Mouse (Mus musculus): ENCODE measurements around the gene Art5. TPM values are rescaled to one million over a fixed set of nuclear protein-coding genes. Genes with fewer than 3 reads are reported as not detected.
A peak's percentile ranks its signal among the peaks of the same experiment; 100 is the strongest.
"Not testable (repeated sequence)": the region's sequence is repeated elsewhere in the genome, so short reads cannot be mapped to it uniquely, and the experiment has no call there.

Gene Art5
- polyA plus RNA-seq, 1 experiment from 2014 or later, result 0.71 TPM

- H3K36me3 ChIP-seq (ENCODE audit: control insufficient read depth, insufficient read depth), result no peaks in the 10 kb centered on the region
- H3K4me3 ChIP-seq (replicated peaks; ENCODE audit: low read length), result peak within 1 kb of the TSS; percentile 82
- peak; percentile 99 for ATAC-seq
- no peaks in the 10 kb centered on the region for H3K27me3 ChIP-seq (replicated peaks; ENCODE audit: control insufficient read depth, insufficient read depth, low read length)
- H3K4me2 ChIP-seq (ENCODE audit: low read length), result peak within 1 kb of the TSS; percentile 81
- peak within 1 kb of the TSS; percentile 80 for H3K27ac ChIP-seq (ENCODE audit: low read length)
- under 1% methylated on average over 56 of the region's 56 CpGs for WGBS
- peak within 1 kb of the TSS; percentile 78 for H3K9ac ChIP-seq (replicated peaks; ENCODE audit: low read depth, low read length)
- peaks cover 29% of the 10 kb centered on the region for H3K4me1 ChIP-seq (replicated peaks; ENCODE audit: control insufficient read depth, insufficient read depth, low read length)
- no peaks in the 10 kb centered on the region for H3K9me3 ChIP-seq (ENCODE audit: control insufficient read depth, low read length)
Observed at GRCm38 (mm10) chr7:102065046-102065891, 44.0 kb downstream of the Art5 start, which contains the start of the genes Rnf121, Xndc1 and Xntrpc. Rnf121 (minus strand) TSS chr7:102065469. Xndc1 (plus strand) TSS chr7:102065511. Xntrpc (plus strand) TSS chr7:102065713.

DNA sequence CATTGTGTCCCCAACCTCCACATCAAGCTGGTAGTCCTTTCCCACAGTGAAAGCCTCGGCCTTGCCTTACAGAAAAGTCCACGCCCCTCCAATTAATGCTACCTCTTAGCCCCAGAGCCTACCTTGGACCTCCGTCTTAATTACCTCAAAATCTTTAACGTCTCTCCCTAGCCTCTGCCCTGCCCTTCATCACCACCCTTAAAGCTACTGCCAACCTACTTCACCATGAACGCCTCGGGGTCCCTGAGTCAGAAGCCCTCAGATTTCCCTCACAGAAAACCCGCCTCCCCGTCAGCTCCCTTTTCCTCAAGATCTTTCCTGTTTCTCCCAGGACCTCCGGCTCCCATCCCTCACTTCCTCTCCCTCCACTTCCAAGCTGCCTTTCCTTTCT is 44.6 kb downstream of the Art5 start:
- Histone ChIP-seq H3K27me3 (replicated peaks; ENCODE audit: control insufficient read depth, insufficient read depth, low read length) (no peaks in the 10 kb centered on the region), H3K36me3 (ENCODE audit: control insufficient read depth, insufficient read depth) (no peaks in the 10 kb centered on the region), H3K9ac (replicated peaks; ENCODE audit: low read depth, low read length) (peak overlapping the region; percentile 78), H3K4me1 (replicated peaks; ENCODE audit: control insufficient read depth, insufficient read depth, low read length) (peaks cover 29% of the 10 kb centered on the region), H3K4me2 (ENCODE audit: low read length) (peak overlapping the region; percentile 81), H3K9me3 (ENCODE audit: control insufficient read depth, low read length) (no peaks in the 10 kb centered on the region), H3K27ac (ENCODE audit: low read length) (peak overlapping the region; percentile 80), H3K4me3 (replicated peaks; ENCODE audit: low read length) (peak overlapping the region; percentile 82)
- peak; percentile 31 for ATAC-seq
- WGBS, result under 1% methylated on average over 9 of the region's 9 CpGs

DNA sequence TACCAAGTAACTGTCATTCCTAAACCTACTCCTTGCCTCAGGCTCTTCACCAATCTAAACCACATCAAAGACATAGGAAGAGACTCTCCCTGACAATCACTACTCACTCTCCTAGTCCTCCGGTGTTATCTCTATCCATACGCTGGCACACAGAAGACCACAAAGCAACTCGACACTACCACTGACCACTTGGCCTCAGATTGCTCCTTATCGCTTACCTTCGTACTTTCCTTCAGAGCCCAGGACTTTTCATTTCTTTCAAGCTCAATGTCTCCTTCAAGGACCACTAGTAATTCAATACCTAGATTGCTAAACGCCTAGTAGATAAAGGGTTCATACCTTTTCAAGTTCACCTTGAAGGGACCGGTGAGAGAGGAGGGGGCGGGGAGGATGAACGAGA is 45.4 kb downstream of the Art5 start:
- ATAC-seq, result no peak
- no peak overlapping the region for H3K27ac ChIP-seq (ENCODE audit: low read length)
- H3K36me3 ChIP-seq (ENCODE audit: control insufficient read depth, insufficient read depth), result peaks cover 4% of the 10 kb centered on the region
- H3K27me3 ChIP-seq (replicated peaks; ENCODE audit: control insufficient read depth, insufficient read depth, low read length), result no peaks in the 10 kb centered on the region
- peaks cover 29% of the 10 kb centered on the region for H3K4me1 ChIP-seq (replicated peaks; ENCODE audit: control insufficient read depth, insufficient read depth, low read length)
- 92% methylated on average over 9 of the region's 9 CpGs for WGBS
- peak overlapping the region; percentile 82 for H3K4me3 ChIP-seq (replicated peaks; ENCODE audit: low read length)
- H3K9me3 ChIP-seq (ENCODE audit: control insufficient read depth, low read length), result no peaks in the 10 kb centered on the region
- no peak overlapping the region for H3K9ac ChIP-seq (replicated peaks; ENCODE audit: low read depth, low read length)
- H3K4me2 ChIP-seq (ENCODE audit: low read length), result peak overlapping the region; percentile 81

DNA sequence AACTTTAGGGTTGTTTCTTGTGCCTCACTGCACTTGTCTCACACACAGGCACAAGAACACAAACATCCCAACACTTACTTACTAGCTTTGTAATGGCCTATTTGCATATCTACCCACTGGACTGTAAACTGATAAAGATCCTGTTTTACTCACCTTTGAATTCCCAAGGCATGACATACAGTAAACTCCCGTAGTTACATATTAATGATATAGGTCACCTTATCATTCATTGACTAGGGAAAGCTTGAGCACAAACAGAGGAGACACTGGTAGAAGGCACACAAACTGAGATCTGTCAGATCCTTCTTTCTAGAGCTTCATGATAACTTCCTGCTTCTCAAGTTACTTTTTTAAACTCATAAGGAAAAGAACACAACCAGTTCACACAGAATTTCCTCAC is 47.1 kb downstream of the Art5 start:
- Histone ChIP-seq H3K36me3 (ENCODE audit: control insufficient read depth, insufficient read depth) (peaks cover 6% of the 10 kb centered on the region), H3K27me3 (replicated peaks; ENCODE audit: control insufficient read depth, insufficient read depth, low read length) (no peaks in the 10 kb centered on the region), H3K4me1 (replicated peaks; ENCODE audit: control insufficient read depth, insufficient read depth, low read length) (peaks cover 29% of the 10 kb centered on the region), H3K4me3 (replicated peaks; ENCODE audit: low read length) (no peak overlapping the region), H3K4me2 (ENCODE audit: low read length) (no peak overlapping the region), H3K27ac (ENCODE audit: low read length) (no peak overlapping the region), H3K9me3 (ENCODE audit: control insufficient read depth, low read length) (no peaks in the 10 kb centered on the region), H3K9ac (replicated peaks; ENCODE audit: low read depth, low read length) (no peak overlapping the region)
- ATAC-seq, result no peak
- 78% methylated on average over 1 of the region's 1 CpGs for WGBS

DNA sequence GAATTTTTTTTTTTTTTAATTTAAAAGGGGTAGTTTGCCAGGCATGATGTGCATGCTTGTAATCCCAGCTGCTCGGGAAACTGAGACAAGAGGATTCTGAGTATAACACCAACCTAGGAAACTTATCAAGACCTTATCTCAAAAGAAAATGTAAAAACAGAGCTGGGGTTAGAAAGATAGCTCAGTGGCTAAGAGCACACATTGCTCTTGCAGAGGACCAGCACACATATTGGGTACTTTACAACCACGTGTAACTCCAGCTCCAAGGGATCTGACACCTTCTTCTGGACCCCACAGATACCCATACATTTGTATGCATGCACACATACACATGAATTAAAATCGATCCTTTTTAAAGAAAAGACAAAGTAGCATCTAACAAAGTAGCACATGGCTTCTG is 47.9 kb downstream of the Art5 start:
- Histone ChIP-seq H3K4me3 (replicated peaks; ENCODE audit: low read length) (no peak overlapping the region), H3K27me3 (replicated peaks; ENCODE audit: control insufficient read depth, insufficient read depth, low read length) (no peaks in the 10 kb centered on the region), H3K4me2 (ENCODE audit: low read length) (no peak overlapping the region), H3K36me3 (ENCODE audit: control insufficient read depth, insufficient read depth) (peaks cover 9% of the 10 kb centered on the region), H3K4me1 (replicated peaks; ENCODE audit: control insufficient read depth, insufficient read depth, low read length) (peaks cover 25% of the 10 kb centered on the region), H3K9ac (replicated peaks; ENCODE audit: low read depth, low read length) (no peak overlapping the region), H3K27ac (ENCODE audit: low read length) (no peak overlapping the region), H3K9me3 (ENCODE audit: control insufficient read depth, low read length) (no peaks in the 10 kb centered on the region)
- no peak for ATAC-seq
- 95% methylated on average over 3 of the region's 3 CpGs for WGBS

- not testable (repeated sequence) for H3K4me1 ChIP-seq (replicated peaks; ENCODE audit: control insufficient read depth, insufficient read depth, low read length); H3K4me2 ChIP-seq (ENCODE audit: low read length); H3K27me3 ChIP-seq (replicated peaks; ENCODE audit: control insufficient read depth, insufficient read depth, low read length); ATAC-seq; H3K4me3 ChIP-seq (replicated peaks; ENCODE audit: low read length); H3K9me3 ChIP-seq (ENCODE audit: control insufficient read depth, low read length); H3K9ac ChIP-seq (replicated peaks; ENCODE audit: low read depth, low read length); H3K27ac ChIP-seq (ENCODE audit: low read length); H3K36me3 ChIP-seq (ENCODE audit: control insufficient read depth, insufficient read depth)
Observed at GRCm38 (mm10) chr7:102048524-102048923, 60.8 kb downstream of the Art5 start.

Other genes starting within 250 kb of the Art5 start
- 68.6 and 72.3 TPM in 2 replicates for gene Anapc15, start 245.8 kb downstream of the Art5 start, polyA plus RNA-seq (2015; fragmentation: Nextera tagmentation; extraction: Ambion mirVana)
- 17.1 and 19.2 TPM in 2 replicates for gene Folr1, start 238.7 kb downstream of the Art5 start, polyA plus RNA-seq (2015; fragmentation: Nextera tagmentation; extraction: Ambion mirVana)
- gene Lamtor1, start 203.6 kb downstream of the Art5 start, polyA plus RNA-seq (2015; fragmentation: Nextera tagmentation; extraction: Ambion mirVana), result 149 and 166 TPM in 2 replicates
- gene Tomt, start 203.1 kb downstream of the Art5 start, polyA plus RNA-seq (2015; fragmentation: Nextera tagmentation; extraction: Ambion mirVana), result 0.54 and 0.72 TPM in 2 replicates
- gene Lrrc51, start 175.6 kb downstream of the Art5 start, polyA plus RNA-seq (2015; fragmentation: Nextera tagmentation; extraction: Ambion mirVana), result 9.4 and 9.6 TPM in 2 replicates
- gene Numa1, start 175.4 kb downstream of the Art5 start, polyA plus RNA-seq (2015; fragmentation: Nextera tagmentation; extraction: Ambion mirVana), result 64.8 and 68.6 TPM in 2 replicates
- 3.5 and 5.0 TPM in 2 replicates for gene Il18bp, start 90.8 kb downstream of the Art5 start, polyA plus RNA-seq (2015; fragmentation: Nextera tagmentation; extraction: Ambion mirVana)
- gene Rnf121, start 44.0 kb downstream of the Art5 start, polyA plus RNA-seq (2015; fragmentation: Nextera tagmentation; extraction: Ambion mirVana), result 36.3 TPM in 2 replicates
- 34.8 and 41.2 TPM in 2 replicates for gene Xndc1, start 44.0 kb downstream of the Art5 start, polyA plus RNA-seq (2015; fragmentation: Nextera tagmentation; extraction: Ambion mirVana)
- gene Xntrpc, start 43.8 kb downstream of the Art5 start, polyA plus RNA-seq (2015; fragmentation: Nextera tagmentation; extraction: Ambion mirVana), result 1.3 and 1.7 TPM in 2 replicates
- gene Trpc2, start 26.4 kb downstream of the Art5 start, polyA plus RNA-seq (2015; fragmentation: Nextera tagmentation; extraction: Ambion mirVana), result 0.24 TPM in 1 of 2 replicates, not detected in the other
- 0.10 and 0.48 TPM in 2 replicates for gene Art1, start 7.7 kb downstream of the Art5 start, polyA plus RNA-seq (2015; fragmentation: Nextera tagmentation; extraction: Ambion mirVana)
- 0.08 TPM in 1 of 2 replicates, not detected in the other for gene Chrna10, start 7.3 kb upstream of the Art5 start, polyA plus RNA-seq (2015; fragmentation: Nextera tagmentation; extraction: Ambion mirVana)
- gene Nup98, start 100.7 kb upstream of the Art5 start, polyA plus RNA-seq (2015; fragmentation: Nextera tagmentation; extraction: Ambion mirVana), result 25.7 and 27.6 TPM in 2 replicates
- gene Pgap2, start 100.7 kb upstream of the Art5 start, polyA plus RNA-seq (2015; fragmentation: Nextera tagmentation; extraction: Ambion mirVana), result 51.7 and 55.8 TPM in 2 replicates
- 15.4 and 19.5 TPM in 2 replicates for gene Rhog, start 146.6 kb upstream of the Art5 start, polyA plus RNA-seq (2015; fragmentation: Nextera tagmentation; extraction: Ambion mirVana)
- 10.3 and 12.1 TPM in 2 replicates for gene Stim1, start 158.3 kb upstream of the Art5 start, polyA plus RNA-seq (2015; fragmentation: Nextera tagmentation; extraction: Ambion mirVana)